9 mouse cellular contexts compared by ENCODE assay signal in genomic region chr12:69127170-69127569, GRCm38 (mm10). TPM values are rescaled to one million over a fixed set of nuclear protein-coding genes. Genes with fewer than 3 reads are reported as not detected.
DNase-seq lines count a peak whose midpoint lies in the region; ATAC-seq and TF ChIP-seq lines count a peak whose summit lies in the region.
"Had no signal": no experiment of that assay in that cellular context is flagged by ENCODE, and none has a peak within 500 bp of the region (broad histone marks: within the 10 kb centered on the region; RNA-seq: fewer than 3 reads in every experiment).

No protein-coding gene starts in this region.

- no peaks in the 10 kb centered on the region for H3K4me1 ChIP-seq in kidney, embryonic 16.5 days (ENCODE audit: insufficient read depth, low read length)
- H3K4me1 ChIP-seq in ES-E14 (ENCODE audit: control insufficient read depth in 2 of 2, insufficient read depth in 2 of 2, low read length in 2 of 2, poor library complexity in 1 of 2) = peaks cover 6 to 9% of the 10 kb centered on the region in 2 experiments
- no peaks in the 10 kb centered on the region for H3K4me1 ChIP-seq in forebrain, embryonic 15.5 days

- H3K27ac ChIP-seq in kidney, embryonic 16.5 days (ENCODE audit: low read length) = no peak overlapping the region
- no peak overlapping the region for H3K27ac ChIP-seq in ES-E14 (ENCODE audit: insufficient read depth, low read depth, low read length, poor library complexity, severe bottlenecking)
- H3K27ac ChIP-seq in forebrain, embryonic 15.5 days (replicated peaks) = no peak overlapping the region
- H3K27ac ChIP-seq: macrophage had no signal

- 85% methylated on average over 5 of the region's 5 CpGs for WGBS in kidney, embryonic 16.5 days
- 93% methylated on average over 5 of the region's 5 CpGs for WGBS in forebrain, embryonic 15.5 days

- DNase-seq in kidney, adult 9 months = peak; percentile 26
- peak; percentile 63 for DNase-seq in ES-E14 (ENCODE audit: low read depth, low spot score)
- DNase-seq in c-Kit-negative CD71-positive TER-119-positive erythroid progenitor cells, embryonic 14.5 days (ENCODE audit: low read depth, low spot score) = peak; percentile 50
- DNase-seq in layer of hippocampus, postnatal 14 days (ENCODE audit: low spot score in 2 of 2) = no peak
- no peak for DNase-seq in right cerebral cortex, postnatal 14 days

- no peak overlapping the region for H3K4me2 ChIP-seq in kidney, embryonic 16.5 days (replicated peaks; ENCODE audit: low read depth, low read length)
- H3K4me2 ChIP-seq in forebrain, embryonic 15.5 days (replicated peaks) = no peak overlapping the region

- no peak overlapping the region for H3K9ac ChIP-seq in kidney, embryonic 16.5 days (replicated peaks; ENCODE audit: low read length)
- H3K9ac ChIP-seq in ES-E14 (ENCODE audit: insufficient read depth, low read depth, low read length, poor library complexity, severe bottlenecking) = no peak overlapping the region
- no peak overlapping the region for H3K9ac ChIP-seq in forebrain, embryonic 15.5 days (replicated peaks)

- no peaks in the 10 kb centered on the region for H3K9me3 ChIP-seq in kidney, embryonic 16.5 days (ENCODE audit: low read length)
- H3K9me3 ChIP-seq in ES-E14 (ENCODE audit: control insufficient read depth, insufficient read depth, low read depth, low read length) = no peaks in the 10 kb centered on the region
- H3K9me3 ChIP-seq in forebrain, embryonic 15.5 days = no peaks in the 10 kb centered on the region

- in situ Hi-C loops in ES-E14 (cut with MboI; ENCODE audit: low sequenced_read_pairs in 2 of 2, unreplicated experiment in 2 of 2) = no loop called here

- no peak for ATAC-seq in kidney, embryonic 16.5 days (ENCODE audit: low FRiP score, low TSS enrichment)
- ATAC-seq in megakaryocyte-erythroid progenitor cell, adult 5-6 weeks (replicated peaks; ENCODE audit: low FRiP score, low TSS enrichment, poor library complexity, severe bottlenecking) = peak; percentile 60; the same call in 1 of the 2 replicates
- no peak for ATAC-seq in forebrain, embryonic 15.5 days (replicated peaks)

- H3K27me3 ChIP-seq in kidney, embryonic 16.5 days (ENCODE audit: insufficient read depth, low read length) = no peaks in the 10 kb centered on the region
- H3K27me3 ChIP-seq in forebrain, embryonic 15.5 days = no peaks in the 10 kb centered on the region

- H3K4me3 ChIP-seq in kidney, embryonic 16.5 days (ENCODE audit: low read length) = no peak overlapping the region
- H3K4me3 ChIP-seq in ES-E14 (ENCODE audit: insufficient read depth in 1 of 2, low read depth in 1 of 2, low read length in 2 of 2, poor library complexity in 1 of 2, severe bottlenecking in 1 of 2) = no peak overlapping the region
- no peak overlapping the region for H3K4me3 ChIP-seq in forebrain, embryonic 15.5 days

- H3K36me3 ChIP-seq in kidney, embryonic 16.5 days (ENCODE audit: insufficient read depth, low read length) = no peaks in the 10 kb centered on the region
- no peaks in the 10 kb centered on the region for H3K36me3 ChIP-seq in ES-E14 (ENCODE audit: control insufficient read depth, insufficient read depth, low read length, poor library complexity, severe bottlenecking)
- no peaks in the 10 kb centered on the region for H3K36me3 ChIP-seq in forebrain, embryonic 15.5 days

TF ChIP-seq in ES-E14, 5 proteins besides CTCF, POLR2A, EP300 and RAD21:
- TF ChIP-seq ZC3H11A (IDR thresholded peaks at IDR 0.05; ENCODE audit: borderline replicate concordance, low read depth, low read length) (no peak), MAFK (IDR thresholded peaks at IDR 0.05; ENCODE audit: insufficient read depth, low read depth, low read length) (no peak), ZNF384 (IDR thresholded peaks at IDR 0.05; ENCODE audit: low read depth, low read length) (no peak), CHD2 (IDR thresholded peaks at IDR 0.05; ENCODE audit: low read depth, low read length) (no peak), HCFC1 (IDR thresholded peaks at IDR 0.05; ENCODE audit: borderline replicate concordance, insufficient read depth, low read length) (no peak)

RNA-seq across cellular contexts. Expression of gene Rps29, which starts 31.8 kb away (rescaled TPM):
- 1,392 and 1,476 TPM in 2 replicates for polyA plus RNA-seq in kidney, embryonic 16.5 days (2015; fragmentation: Nextera tagmentation; extraction: Ambion mirVana)
- 5,422 and 5,676 TPM in 2 replicates for total RNA-seq in ES-E14 (2012; rRNA removed)
- 4,414 and 4,457 TPM in 2 replicates for total RNA-seq in megakaryocyte-erythroid progenitor cell, adult 5-6 weeks (2014; fragmentation: Nextera tagmentation)
- total RNA-seq in megakaryocyte-erythroid progenitor cell, adult 5-6 weeks (2017) = 1,975 and 2,681 TPM in 2 replicates
- 1,221 and 1,345 TPM in 2 replicates for polyA plus RNA-seq in forebrain, embryonic 15.5 days (2015; fragmentation: Nextera tagmentation; extraction: Ambion mirVana)
- 1,000 to 10,000 TPM in 1 of 2 experiments, 100 to 1,000 TPM in 1; 998 to 1,003 TPM for total RNA-seq in layer of hippocampus, postnatal 14 days (2021)

RNA-seq across cellular contexts. Expression of gene Lrr1, which starts 41.4 kb away (rescaled TPM):
- polyA plus RNA-seq in kidney, embryonic 16.5 days (2015; fragmentation: Nextera tagmentation; extraction: Ambion mirVana) = 21.1 and 24.1 TPM in 2 replicates
- 4.7 and 10.4 TPM in 2 replicates for total RNA-seq in ES-E14 (2012; rRNA removed)
- 29.1 and 39.8 TPM in 2 replicates for total RNA-seq in megakaryocyte-erythroid progenitor cell, adult 5-6 weeks (2014; fragmentation: Nextera tagmentation)
- total RNA-seq in megakaryocyte-erythroid progenitor cell, adult 5-6 weeks (2017) = 6.3 and 18.6 TPM in 2 replicates
- polyA plus RNA-seq in forebrain, embryonic 15.5 days (2015; fragmentation: Nextera tagmentation; extraction: Ambion mirVana) = 12.0 and 13.1 TPM in 2 replicates
- total RNA-seq in layer of hippocampus, postnatal 14 days (2021) = 1 to 10 TPM in 1 of 2 experiments, under 1 TPM in 1; 0.65 to 1.3 TPM

RNA-seq across cellular contexts. Expression of gene Rpl36al, which starts 56.7 kb away (rescaled TPM):
- polyA plus RNA-seq in kidney, embryonic 16.5 days (2015; fragmentation: Nextera tagmentation; extraction: Ambion mirVana) = 471 and 512 TPM in 2 replicates
- total RNA-seq in ES-E14 (2012; rRNA removed) = 947 and 1,086 TPM in 2 replicates
- total RNA-seq in megakaryocyte-erythroid progenitor cell, adult 5-6 weeks (2014; fragmentation: Nextera tagmentation) = 987 and 1,085 TPM in 2 replicates
- total RNA-seq in megakaryocyte-erythroid progenitor cell, adult 5-6 weeks (2017) = 1,369 and 1,396 TPM in 2 replicates
- polyA plus RNA-seq in forebrain, embryonic 15.5 days (2015; fragmentation: Nextera tagmentation; extraction: Ambion mirVana) = 316 and 338 TPM in 2 replicates
- 100 to 1,000 TPM; 182 to 204 TPM for total RNA-seq in layer of hippocampus, postnatal 14 days (2021)

RNA-seq across cellular contexts. Expression of gene Mgat2, which starts 56.8 kb away (rescaled TPM):
- polyA plus RNA-seq in kidney, embryonic 16.5 days (2015; fragmentation: Nextera tagmentation; extraction: Ambion mirVana) = 46.3 and 47.0 TPM in 2 replicates
- 53.8 and 56.8 TPM in 2 replicates for total RNA-seq in ES-E14 (2012; rRNA removed)
- total RNA-seq in megakaryocyte-erythroid progenitor cell, adult 5-6 weeks (2014; fragmentation: Nextera tagmentation) = 30.1 and 32.4 TPM in 2 replicates
- total RNA-seq in megakaryocyte-erythroid progenitor cell, adult 5-6 weeks (2017) = 69.0 and 75.7 TPM in 2 replicates
- 40.2 and 40.5 TPM in 2 replicates for polyA plus RNA-seq in forebrain, embryonic 15.5 days (2015; fragmentation: Nextera tagmentation; extraction: Ambion mirVana)
- total RNA-seq in layer of hippocampus, postnatal 14 days (2021) = 10 to 100 TPM; 30.1 to 31.6 TPM

Comparison
In these comparisons a context has a peak if more than half of its experiments do, and no peak if none do; other contexts are left out.
1. DNase-seq: peak in kidney, adult 9 months (single experiment), ES-E14 (single experiment) and c-Kit-negative CD71-positive TER-119-positive erythroid progenitor cells, embryonic 14.5 days (single experiment); none in layer of hippocampus, postnatal 14 days (0 of 2) and right cerebral cortex, postnatal 14 days (single experiment).